Comparison of ENCODE assay signal across 8 mouse cellular contexts in the genomic region with DNA sequence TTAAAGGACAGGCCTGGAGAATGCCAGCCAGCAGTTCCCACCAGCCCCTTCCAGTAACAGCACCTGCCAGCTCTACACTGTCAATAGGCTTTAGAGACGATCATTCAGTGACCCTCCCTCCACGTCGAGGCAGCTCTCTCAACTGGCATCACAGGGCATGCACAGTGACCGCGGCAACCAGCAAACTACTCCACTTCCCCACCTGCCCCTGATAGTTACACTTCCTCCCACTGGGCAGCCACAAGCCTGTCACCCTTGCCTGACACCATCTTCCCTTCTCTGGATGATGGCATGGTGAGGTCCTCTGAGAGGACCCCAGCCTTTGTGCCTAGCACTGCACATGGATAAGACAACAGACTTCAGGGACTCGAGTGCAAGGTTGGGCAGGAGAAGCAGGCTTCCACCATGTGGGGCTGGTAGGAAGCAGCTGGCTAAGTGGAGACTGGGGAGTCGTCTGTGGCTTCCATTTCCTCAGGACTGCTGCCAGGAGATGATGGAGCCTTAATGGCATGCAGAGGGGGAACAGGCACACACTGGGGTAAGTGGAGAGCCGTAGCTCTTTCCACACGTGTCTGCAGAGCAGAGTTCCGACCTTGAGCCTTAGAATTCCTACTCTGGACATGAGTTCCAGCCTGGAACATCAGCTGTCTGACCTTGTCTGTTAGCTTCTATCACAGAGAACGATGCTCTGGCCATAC. TPM values are rescaled to one million over a fixed set of nuclear protein-coding genes. Genes with fewer than 3 reads are reported as not detected.
DNase-seq lines count a peak whose midpoint lies in the region; ATAC-seq and TF ChIP-seq lines count a peak whose summit lies in the region.

No protein-coding gene starts in this region.

- H3K4me3 ChIP-seq in left cerebral cortex, adult 2 months: no peak overlapping the region
- H3K4me3 ChIP-seq in stomach, embryonic 15.5 days (replicated peaks): no peak overlapping the region

- no peak overlapping the region for H3K9ac ChIP-seq in stomach, embryonic 15.5 days

- peak overlapping the region; percentile 66 for H3K27ac ChIP-seq in left cerebral cortex, adult 2 months
- no peak overlapping the region; the same call in 1 of the 2 replicates for H3K27ac ChIP-seq in stomach, embryonic 15.5 days

- no peak for TF ChIP-seq CTCF in left cerebral cortex, adult 2 months (IDR thresholded peaks at IDR 0.05)

- peaks cover 6% of the 10 kb centered on the region; the same call in 1 of the 2 replicates for H3K4me1 ChIP-seq in stomach, embryonic 15.5 days

- ATAC-seq in stomach, embryonic 15.5 days (ENCODE audit: insufficient read depth, low FRiP score, low read depth): peak; percentile 53; the same call in 1 of the 2 replicates

- WGBS in stomach, embryonic 15.5 days: 44% methylated on average over 11 of the region's 11 CpGs

- H3K27me3 ChIP-seq in stomach, embryonic 15.5 days (replicated peaks): no peaks in the 10 kb centered on the region

- no peaks in the 10 kb centered on the region for H3K9me3 ChIP-seq in stomach, embryonic 15.5 days

- no peak for DNase-seq in left cerebral cortex, adult 2 months (ENCODE audit: extremely low spot score in 1 of 2, low spot score in 2 of 2)
- no peak for DNase-seq in left cerebral cortex, postnatal 14 days (ENCODE audit: low spot score in 2 of 2)
- DNase-seq in gastrocnemius, postnatal 14 days: peak; percentile 58
- peak; percentile 43 to 53 for DNase-seq in kidney, postnatal 25 days
- DNase-seq in left cerebral cortex, adult 9 months (ENCODE audit: low spot score in 2 of 2): no peak
- no peak for DNase-seq in adipocyte (ENCODE audit: low spot score)
- DNase-seq in cerebellum, postnatal 36 days: no peak

- H3K36me3 ChIP-seq in stomach, embryonic 15.5 days: no peaks in the 10 kb centered on the region

- intact Hi-C loops in left cerebral cortex, adult 2 months (cut with DNase I): no loop called here
- intact Hi-C loops in left cerebral cortex, postnatal 14 days (cut with DNase I): no loop called here
- intact Hi-C loops in gastrocnemius, postnatal 14 days (cut with DNase I; ENCODE audit: low total_unique reads): no loop called here

- H3K4me2 ChIP-seq in stomach, embryonic 15.5 days: no peak overlapping the region

RNA-seq across cellular contexts. Expression of gene Kcnb1, which starts 22.3 kb away (rescaled TPM):
- total RNA-seq in left cerebral cortex, adult 2 months (2021): 100 to 1,000 TPM; 230 to 237 TPM
- total RNA-seq in left cerebral cortex, postnatal 14 days (2021): 100 to 1,000 TPM; 149 to 157 TPM
- 10 to 100 TPM; 21.2 to 23.8 TPM for total RNA-seq in gastrocnemius, postnatal 14 days (2021)
- 1.4 and 1.5 TPM in 2 replicates for polyA plus RNA-seq in stomach, embryonic 15.5 days (2015; fragmentation: Nextera tagmentation; extraction: Ambion mirVana)

Comparison
In these comparisons a context has a peak if more than half of its experiments do, and no peak if none do; other contexts are left out.
1. DNase-seq: peak in gastrocnemius, postnatal 14 days (single experiment) and kidney, postnatal 25 days (2 of 2); none in left cerebral cortex, adult 2 months (0 of 2), left cerebral cortex, postnatal 14 days (0 of 2), left cerebral cortex, adult 9 months (0 of 2), adipocyte (single experiment) and cerebellum, postnatal 36 days (0 of 2).
2. RNA of gene Kcnb1, which starts 22.3 kb away (total RNA-seq): 230 to 237 TPM in left cerebral cortex, adult 2 months and 149 to 157 TPM in left cerebral cortex, postnatal 14 days; 21.2 to 23.8 TPM in gastrocnemius, postnatal 14 days; every median in the first group is over 4 times any median in the second.